Mouse (Mus musculus): ENCODE measurements at regions not wholly inside any gene's neighbourhood (a gene's known extent, or its start where the extent isn't known, plus 50 kb on each side); places are given as distances from the start of the nearest gene placed in this dataset.

- TF ChIP-seq CTCF (IDR thresholded peaks at IDR 0.05; ENCODE audit: extremely low read depth, insufficient read length, insufficient replicate concordance, low read depth, low read length) (no peak), POLR2A (IDR thresholded peaks at IDR 0.05; ENCODE audit: low read depth, low read length) (no peak)
Measured at GRCm38 (mm10) chr6:54757511-54757911, 59.2 kb upstream of the Znrf2 start.
